Mouse (Mus musculus): ENCODE results near the gene Siah1a.

Gene Siah1a

GRCm38 (mm10) chr8:86758651-86759050 lies 12.9 kb upstream of the Siah1a start:
- no peak for TF ChIP-seq GATA4 (IDR thresholded peaks at IDR 0.05; ENCODE audit: insufficient replicate concordance, low read length)

DNA sequence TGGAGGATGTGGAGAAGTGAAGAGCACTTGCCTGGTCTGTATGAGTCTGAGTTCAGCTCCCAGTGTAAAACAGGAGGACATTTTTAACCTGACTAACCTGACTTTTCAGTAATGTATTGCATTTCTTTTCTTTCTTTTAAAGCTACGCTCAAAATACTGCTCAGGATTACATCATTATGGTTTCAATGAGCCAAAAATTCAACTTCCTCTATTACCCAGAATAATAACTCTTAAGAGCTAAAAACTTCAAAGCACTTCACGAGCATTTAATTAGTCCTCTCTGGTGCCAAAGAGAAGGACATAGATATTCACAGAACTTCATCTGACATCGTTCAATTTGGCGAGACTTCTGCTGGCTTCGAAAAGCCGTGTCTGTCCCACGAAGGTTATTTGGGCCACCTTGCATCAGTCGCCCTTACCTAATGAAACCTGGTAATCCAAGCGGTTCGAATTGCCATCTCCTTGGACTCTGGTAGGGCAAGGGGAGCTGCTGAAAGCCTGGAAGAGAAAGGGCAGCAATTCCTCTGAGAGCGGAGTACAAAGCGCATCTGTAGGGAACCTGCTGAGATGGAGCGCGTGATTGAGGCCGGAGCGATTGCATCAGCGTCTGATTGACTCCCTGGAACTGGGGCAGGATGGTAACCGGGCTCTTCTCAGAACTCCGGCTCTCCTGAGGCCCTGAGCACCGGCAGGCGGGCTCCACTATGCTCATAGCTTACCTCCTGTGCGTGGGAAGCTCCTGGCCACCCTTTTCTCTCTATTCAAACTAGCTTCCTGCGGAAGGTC lies 11.4 kb upstream of the Siah1a start:
- no peak for TF ChIP-seq GATA4 (IDR thresholded peaks at IDR 0.05; ENCODE audit: insufficient replicate concordance, low read length)

- no peak for TF ChIP-seq GATA4 (IDR thresholded peaks at IDR 0.05; ENCODE audit: insufficient replicate concordance, low read length)
Measured at GRCm38 (mm10) chr8:86749842-86750241, 4.1 kb upstream of the Siah1a start.

GRCm38 (mm10) chr8:86746511-86746910 lies 777 bp upstream of the Siah1a start:
- TF ChIP-seq GATA4 (IDR thresholded peaks at IDR 0.05; ENCODE audit: insufficient replicate concordance, low read length) = no peak

GRCm38 (mm10) chr8:86745935-86746441 lies 254 bp upstream of the Siah1a start:
- TF ChIP-seq GATA4 (IDR thresholded peaks at IDR 0.05; ENCODE audit: insufficient replicate concordance, low read length) = no peak

- TF ChIP-seq GATA4 (IDR thresholded peaks at IDR 0.05; ENCODE audit: insufficient replicate concordance, low read length) = no peak
Measured at GRCm38 (mm10) chr8:86744313-86745220, 1.2 kb downstream of the Siah1a start.

GRCm38 (mm10) chr8:86742605-86743345 lies 3.0 kb downstream of the Siah1a start:
- peak; percentile 11; the same call in 1 of the 2 replicates for TF ChIP-seq GATA4 (IDR thresholded peaks at IDR 0.05; ENCODE audit: insufficient replicate concordance, low read length)

DNA sequence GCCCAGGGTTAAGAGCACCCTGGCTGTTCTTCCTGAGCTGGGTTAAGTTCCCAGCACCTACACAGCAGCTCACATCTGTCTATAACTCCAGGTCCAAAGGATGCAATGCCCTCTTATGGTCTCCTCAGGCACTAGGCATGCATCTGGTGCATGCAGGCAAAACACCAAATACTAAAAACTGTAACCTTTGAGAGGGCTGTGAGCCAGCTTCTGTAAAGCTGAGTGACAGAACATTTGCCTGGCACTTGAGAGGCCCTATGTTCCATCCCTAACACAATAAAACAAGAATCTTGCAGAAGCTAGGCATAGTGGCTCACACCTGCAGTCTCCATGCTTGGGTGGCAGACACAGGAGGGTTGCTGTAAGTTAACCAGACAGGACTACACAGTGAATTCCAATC lies 4.1 kb downstream of the Siah1a start:
- TF ChIP-seq GATA4 (IDR thresholded peaks at IDR 0.05; ENCODE audit: insufficient replicate concordance, low read length) = no peak

DNA sequence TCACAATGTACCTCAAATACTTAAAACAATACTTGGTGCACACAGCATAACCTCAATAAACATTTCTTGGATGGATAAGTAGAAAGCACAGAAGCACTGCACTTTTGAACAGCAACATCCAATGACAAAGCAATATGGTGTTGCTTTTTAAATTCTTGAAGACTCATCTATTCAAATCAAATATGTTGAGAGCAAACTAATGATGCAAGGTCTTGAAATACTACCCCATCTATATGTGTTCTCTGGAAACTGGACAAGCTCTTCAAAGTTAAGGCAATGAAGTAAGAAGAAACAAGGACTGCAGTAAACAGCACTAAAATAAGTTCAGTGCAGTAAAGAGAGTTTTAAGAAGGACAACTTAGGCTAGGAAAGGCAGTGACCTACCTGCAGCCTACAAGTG lies 4.8 kb downstream of the Siah1a start:
- TF ChIP-seq GATA4 (IDR thresholded peaks at IDR 0.05; ENCODE audit: insufficient replicate concordance, low read length) = no peak

- no peak for TF ChIP-seq GATA4 (IDR thresholded peaks at IDR 0.05; ENCODE audit: insufficient replicate concordance, low read length)
Measured at GRCm38 (mm10) chr8:86735446-86736111, 10.2 kb downstream of the Siah1a start.

DNA sequence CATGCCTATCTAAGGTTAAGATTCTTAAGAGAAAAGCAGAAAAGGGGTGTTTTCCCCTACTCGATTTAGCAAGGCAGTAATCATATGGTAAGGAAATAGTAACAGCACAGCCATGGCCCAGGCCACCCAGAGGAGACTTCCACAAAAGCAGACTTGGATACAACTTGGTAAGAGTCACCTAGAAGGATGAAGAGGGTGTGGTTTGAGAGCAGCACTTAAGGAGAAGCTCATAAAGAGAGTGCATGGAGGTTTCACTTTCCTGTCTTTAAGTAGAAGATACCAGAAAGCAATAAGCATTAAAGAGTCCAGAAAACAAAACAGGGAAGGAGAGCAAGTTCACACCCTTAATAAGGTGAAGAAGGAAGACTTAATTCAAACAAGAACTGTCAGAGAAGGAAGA lies 10.8 kb downstream of the Siah1a start:
- no peak for TF ChIP-seq GATA4 (IDR thresholded peaks at IDR 0.05; ENCODE audit: insufficient replicate concordance, low read length)

- no peak for TF ChIP-seq GATA4 (IDR thresholded peaks at IDR 0.05; ENCODE audit: insufficient replicate concordance, low read length)
Measured at GRCm38 (mm10) chr8:86734171-86734570, 11.6 kb downstream of the Siah1a start.

GRCm38 (mm10) chr8:86730860-86731259 lies 14.9 kb downstream of the Siah1a start:
- TF ChIP-seq GATA4 (IDR thresholded peaks at IDR 0.05; ENCODE audit: insufficient replicate concordance, low read length) = no peak

GRCm38 (mm10) chr8:86730303-86730702 lies 15.4 kb downstream of the Siah1a start:
- no peak for TF ChIP-seq GATA4 (IDR thresholded peaks at IDR 0.05; ENCODE audit: insufficient replicate concordance, low read length)

All from liver, adult (tissue).